Comparison of ENCODE assay signal across 8 mouse cellular contexts in genomic region chr2:3816142-3816609, GRCm38 (mm10).
DNase-seq lines count a peak whose midpoint lies in the region; ATAC-seq and TF ChIP-seq lines count a peak whose summit lies in the region.

No protein-coding gene starts in this region.

- no peak for DNase-seq in liver, postnatal 0 days
- DNase-seq in liver = no peak
- peak; percentile 49 for DNase-seq in cerebellum, adult 11 months
- peak; percentile 14 for DNase-seq in forelimb bud, embryonic 11.5 days (ENCODE audit: low read depth, low spot score)
- DNase-seq in kidney, postnatal 0 days (ENCODE audit: low spot score) = peak; percentile 77
- peak; percentile 80 for DNase-seq in limb, embryonic 14.5 days (ENCODE audit: low spot score)
- peak; percentile 93 for DNase-seq in telencephalon, adult 2 months (ENCODE audit: low read depth, low spot score)
- no peak for DNase-seq in thymus, postnatal 36 days

- H3K27ac ChIP-seq in liver, postnatal 0 days (ENCODE audit: low read depth) = no peak overlapping the region
- no peak overlapping the region for H3K27ac ChIP-seq in kidney, postnatal 0 days
- H3K27ac ChIP-seq in limb, embryonic 14.5 days (replicated peaks; ENCODE audit: low read depth, low read length) = no peak overlapping the region

- WGBS in liver, postnatal 0 days (ENCODE audit: insufficient replicate concordance) = 76% methylated on average over 6 of the region's 6 CpGs
- WGBS in kidney, postnatal 0 days = 52% methylated on average over 6 of the region's 6 CpGs
- 55% methylated on average over 6 of the region's 6 CpGs for WGBS in limb, embryonic 14.5 days

- no peak overlapping the region for H3K4me3 ChIP-seq in liver, postnatal 0 days (ENCODE audit: low read depth, low read length)
- H3K4me3 ChIP-seq in kidney, postnatal 0 days (replicated peaks; ENCODE audit: low read depth, low read length) = no peak overlapping the region
- H3K4me3 ChIP-seq in limb, embryonic 14.5 days (replicated peaks; ENCODE audit: low read length) = no peak overlapping the region

- no peaks in the 10 kb centered on the region for H3K4me1 ChIP-seq in liver, postnatal 0 days (ENCODE audit: insufficient read depth)
- H3K4me1 ChIP-seq in kidney, postnatal 0 days (replicated peaks; ENCODE audit: insufficient read depth, low read length) = no peaks in the 10 kb centered on the region
- no peaks in the 10 kb centered on the region for H3K4me1 ChIP-seq in limb, embryonic 14.5 days (ENCODE audit: control insufficient read depth, insufficient read depth, low read length)

- no peaks in the 10 kb centered on the region for H3K36me3 ChIP-seq in liver, postnatal 0 days (replicated peaks; ENCODE audit: insufficient read depth, low read length)
- H3K36me3 ChIP-seq in kidney, postnatal 0 days (ENCODE audit: insufficient read depth, low read length) = no peaks in the 10 kb centered on the region
- no peaks in the 10 kb centered on the region for H3K36me3 ChIP-seq in limb, embryonic 14.5 days (ENCODE audit: control insufficient read depth, insufficient read depth, low read length)

- 0 out of 2 replicates have a peak, but pooled peaks have one; percentile 11 for TF ChIP-seq CTCF in liver, postnatal 0 days (IDR thresholded peaks at IDR 0.05; ENCODE audit: low read depth)
- TF ChIP-seq CTCF in kidney, postnatal 0 days (IDR thresholded peaks at IDR 0.05; ENCODE audit: low read depth) = peak; percentile 61

- H3K4me2 ChIP-seq in liver, postnatal 0 days (ENCODE audit: low read depth, low read length) = no peak overlapping the region
- no peak overlapping the region for H3K4me2 ChIP-seq in kidney, postnatal 0 days (ENCODE audit: low read length)
- H3K4me2 ChIP-seq in limb, embryonic 14.5 days (replicated peaks; ENCODE audit: low read depth, low read length, severe bottlenecking) = no peak overlapping the region

- no peak for TF ChIP-seq POLR2A in limb, embryonic 14.5 days (IDR thresholded peaks at IDR 0.05; ENCODE audit: borderline replicate concordance, extremely low read depth, insufficient read depth, insufficient read length)

- no peak for ATAC-seq in liver, postnatal 0 days
- ATAC-seq in kidney, postnatal 0 days (replicated peaks; ENCODE audit: low FRiP score, low read depth) = no peak
- ATAC-seq in limb, embryonic 14.5 days (ENCODE audit: low FRiP score, low read depth) = peak; percentile 76

- TF ChIP-seq EP300 in liver, postnatal 0 days (IDR thresholded peaks at IDR 0.05; ENCODE audit: low read depth) = no peak

- no peak overlapping the region for H3K9ac ChIP-seq in liver, postnatal 0 days (replicated peaks)
- no peak overlapping the region for H3K9ac ChIP-seq in kidney, postnatal 0 days (ENCODE audit: low read depth, low read length)
- no peak overlapping the region for H3K9ac ChIP-seq in limb, embryonic 14.5 days (ENCODE audit: low read depth, low read length, severe bottlenecking)

- no peaks in the 10 kb centered on the region for H3K9me3 ChIP-seq in liver, postnatal 0 days (ENCODE audit: low read length)
- H3K9me3 ChIP-seq in kidney, postnatal 0 days (replicated peaks; ENCODE audit: low read length) = no peaks in the 10 kb centered on the region
- no peaks in the 10 kb centered on the region for H3K9me3 ChIP-seq in limb, embryonic 14.5 days (ENCODE audit: control insufficient read depth, low read length)

- no peaks in the 10 kb centered on the region for H3K27me3 ChIP-seq in liver, postnatal 0 days (ENCODE audit: insufficient read depth, low read length)
- H3K27me3 ChIP-seq in kidney, postnatal 0 days (ENCODE audit: insufficient read depth, low read length) = no peaks in the 10 kb centered on the region
- no peaks in the 10 kb centered on the region for H3K27me3 ChIP-seq in limb, embryonic 14.5 days (ENCODE audit: control insufficient read depth, insufficient read depth, low read length)

Comparison
In these comparisons a context has a peak if more than half of its experiments do, and no peak if none do; other contexts are left out.
1. DNase-seq: peak in cerebellum, adult 11 months (single experiment), forelimb bud, embryonic 11.5 days (single experiment), kidney, postnatal 0 days (single experiment), limb, embryonic 14.5 days (single experiment) and telencephalon, adult 2 months (single experiment); none in liver, postnatal 0 days (single experiment), liver (single experiment) and thymus, postnatal 36 days (0 of 2).